Mouse (Mus musculus): ENCODE data around the gene Atmin.

DNA sequence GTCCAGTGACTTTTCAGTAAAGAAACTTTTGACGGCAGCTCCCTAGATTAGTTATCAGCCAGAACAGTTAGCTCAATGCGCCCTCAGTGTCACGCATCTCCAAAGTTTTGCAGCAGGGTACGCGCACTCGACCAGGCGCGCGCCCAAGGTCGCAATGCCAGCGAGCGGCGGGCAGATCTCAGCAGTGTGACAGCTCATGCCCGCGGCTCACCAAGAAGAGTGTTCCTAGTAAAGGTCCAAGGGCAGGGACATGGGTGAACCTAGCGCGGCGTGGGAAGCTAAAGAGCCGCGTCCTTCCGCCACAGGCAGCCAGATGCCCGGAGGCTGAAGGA lies 22.2 kb upstream of the Atmin start:
- no peak for TF ChIP-seq CTCF (IDR thresholded peaks at IDR 0.05; ENCODE audit: control insufficient read depth, insufficient read depth, insufficient replicate concordance, low read depth, low read length)
- TF ChIP-seq POLR2A (IDR thresholded peaks at IDR 0.05; ENCODE audit: control insufficient read depth, low read depth, low read length), result no peak

All from testis, adult 2 months (tissue).